ENCODE assay signal across 27 mouse cellular contexts in genomic region chr17:14328037-14328436, GRCm38 (mm10). TPM values are rescaled to one million over a fixed set of nuclear protein-coding genes. Genes with fewer than 3 reads are reported as not detected.
DNase-seq lines count a peak whose midpoint lies in the region; ATAC-seq and TF ChIP-seq lines count a peak whose summit lies in the region.
"Had no signal": no experiment of that assay in that cellular context is flagged by ENCODE, and none has a peak within 500 bp of the region (broad histone marks: within the 10 kb centered on the region; RNA-seq: fewer than 3 reads in every experiment).

No protein-coding gene starts in this region.

- H3K9me3 ChIP-seq in forebrain, postnatal 0 days (ENCODE audit: low read length), result no peaks in the 10 kb centered on the region
- H3K9me3 ChIP-seq: embryonic facial prominence, embryonic 12.5 days; hindbrain, embryonic 10.5 days; limb, embryonic 13.5 days; lung, embryonic 15.5 days; neural tube, embryonic 13.5 days had no signal

- H3K36me3 ChIP-seq in C2C12 (ENCODE audit: control insufficient read depth, insufficient read depth), result no peaks in the 10 kb centered on the region
- no peaks in the 10 kb centered on the region for H3K36me3 ChIP-seq in forebrain, postnatal 0 days (ENCODE audit: insufficient read depth)
- H3K36me3 ChIP-seq: embryonic facial prominence, embryonic 12.5 days; hindbrain, embryonic 10.5 days; lung, embryonic 15.5 days; neural tube, embryonic 13.5 days had no signal

- intact Hi-C loops in left cerebral cortex, postnatal 4 days (cut with DNase I), result no loop called here

- no peak overlapping the region for H3K9ac ChIP-seq in forebrain, postnatal 0 days
- H3K9ac ChIP-seq: embryonic facial prominence, embryonic 12.5 days; limb, embryonic 13.5 days; lung, embryonic 15.5 days; neural tube, embryonic 13.5 days had no signal

- H3K79me2 ChIP-seq in C2C12 (ENCODE audit: control insufficient read depth, insufficient read depth), result no peaks in the 10 kb centered on the region

- no peaks in the 10 kb centered on the region for H3K79me3 ChIP-seq in C2C12 (ENCODE audit: low read depth)

- no peak overlapping the region for H3K4me3 ChIP-seq in C2C12 (ENCODE audit: insufficient read depth, poor library complexity, severe bottlenecking)
- H3K4me3 ChIP-seq in forebrain, postnatal 0 days (ENCODE audit: low read depth, low read length), result no peak overlapping the region
- H3K4me3 ChIP-seq: embryonic facial prominence, embryonic 12.5 days; gastrocnemius, adult 2 months; hindbrain, embryonic 10.5 days; limb, embryonic 13.5 days; lung, embryonic 15.5 days; myocyte; neural tube, embryonic 13.5 days had no signal

- no peak overlapping the region for H3ac ChIP-seq in C2C12 (ENCODE audit: control insufficient read depth, insufficient read length, low read depth)

- DNase-seq in left cerebral cortex, postnatal 4 days, result peak; percentile 67
- DNase-seq in left cerebral cortex, adult 8-10 months (ENCODE audit: low spot score in 2 of 2), result no peak
- peak; percentile 24 for DNase-seq in cerebellum, adult 11-12 months
- peak; percentile 81 to 85 for DNase-seq in cerebellum, postnatal 14 days
- DNase-seq in forebrain, postnatal 0 days, result no peak
- no peak for DNase-seq in neural tube, embryonic 10.5 days (ENCODE audit: extremely low spot score, low spot score)
- DNase-seq: adrenal gland, adult 2 months; B cell, adult 2 months; gastrocnemius, adult 2 months; heart, postnatal 14 days; kidney, adult 11 months; kidney, postnatal 14 days; lung, postnatal 36 days; thymus, adult 2 months; thymus, postnatal 36 days had no signal

- no peaks in the 10 kb centered on the region for H3K4me1 ChIP-seq in forebrain, postnatal 0 days (ENCODE audit: insufficient read depth)
- H3K4me1 ChIP-seq: embryonic facial prominence, embryonic 12.5 days; limb, embryonic 13.5 days; lung, embryonic 15.5 days; neural tube, embryonic 13.5 days had no signal

- H3K4me2 ChIP-seq in forebrain, postnatal 0 days (ENCODE audit: low read depth), result no peak overlapping the region
- H3K4me2 ChIP-seq: embryonic facial prominence, embryonic 12.5 days; limb, embryonic 13.5 days; liver, embryonic 11.5 days; lung, embryonic 15.5 days; neural tube, embryonic 13.5 days had no signal

- no peak for TF ChIP-seq CTCF in C2C12 (IDR thresholded peaks at IDR 0.05; ENCODE audit: control insufficient read depth, insufficient read depth, insufficient read length)
- no peak for TF ChIP-seq CTCF in forebrain, postnatal 0 days (IDR thresholded peaks at IDR 0.05; ENCODE audit: low read depth)

- ATAC-seq in forebrain, postnatal 0 days, result no peak
- ATAC-seq: activated CD4-positive, CD25-positive, alpha-beta regulatory T cell, adult 4 months; forebrain, embryonic 14.5 days; midbrain, embryonic 16.5 days had no signal

- no peak overlapping the region for H3K27ac ChIP-seq in forebrain, postnatal 0 days (ENCODE audit: low read depth, low read length)
- H3K27ac ChIP-seq: embryonic facial prominence, embryonic 12.5 days; gastrocnemius, adult 2 months; hindbrain, embryonic 10.5 days; limb, embryonic 13.5 days; lung, embryonic 15.5 days; neural tube, embryonic 13.5 days had no signal

- 55% methylated on average over 9 of the region's 9 CpGs for WGBS in forebrain, postnatal 0 days

- no peaks in the 10 kb centered on the region for H3K27me3 ChIP-seq in C2C12 (ENCODE audit: control insufficient read depth, insufficient read depth, insufficient read length)
- H3K27me3 ChIP-seq in forebrain, postnatal 0 days (ENCODE audit: insufficient read depth, low read length), result no peaks in the 10 kb centered on the region
- H3K27me3 ChIP-seq: embryonic facial prominence, embryonic 12.5 days; limb, embryonic 13.5 days; lung, embryonic 15.5 days; neural tube, embryonic 13.5 days had no signal

TF ChIP-seq in C2C12, 6 proteins besides CTCF, POLR2A, EP300 and RAD21:
- TF ChIP-seq MAX (IDR thresholded peaks at IDR 0.05) (no peak), USF1 (IDR thresholded peaks at IDR 0.05; ENCODE audit: low read depth) (peak; percentile 44)

RNA-seq across cellular contexts. Expression of gene Smoc2, which starts 48.7 kb away (rescaled TPM):
- total RNA-seq in left cerebral cortex, postnatal 4 days (2021), result 1 to 10 TPM; 3.6 to 4.1 TPM
- 10 to 100 TPM; 11.1 to 12.6 (median 11.9) TPM for total RNA-seq in left cerebral cortex, adult 8-10 months (2022)
- 69.7 TPM for polyA plus RNA-seq in C2C12 (2012; fragmentation: generic; extraction: Trizol)
- total RNA-seq in forebrain, postnatal 0 days (2014; rRNA removed), result 4.8 and 5.8 TPM in 2 replicates
- 4.4 and 4.7 TPM in 2 replicates for polyA plus RNA-seq in forebrain, postnatal 0 days (2015; fragmentation: Nextera tagmentation; extraction: Ambion mirVana)
- total RNA-seq: megakaryocyte-erythroid progenitor cell, adult 5-6 weeks had no signal
- polyA plus RNA-seq: activated CD4-positive, CD25-positive, alpha-beta regulatory T cell, adult 4 months had no signal

Comparison
In these comparisons a context has a peak if more than half of its experiments do, and no peak if none do; other contexts are left out.
1. DNase-seq: peak in left cerebral cortex, postnatal 4 days (single experiment), cerebellum, adult 11-12 months (single experiment) and cerebellum, postnatal 14 days (2 of 2); none in left cerebral cortex, adult 8-10 months (0 of 2), forebrain, postnatal 0 days (single experiment) and neural tube, embryonic 10.5 days (single experiment).